Mouse (Mus musculus): ENCODE measurements at regions not wholly inside any gene's neighbourhood (a gene's known extent, or its start where the extent isn't known, plus 50 kb on each side); places are given as distances from the start of the nearest gene placed in this dataset.

- TF ChIP-seq CTCF (IDR thresholded peaks at IDR 0.05; ENCODE audit: control insufficient read depth, insufficient read depth, low read length) (no peak), POLR2A (IDR thresholded peaks at IDR 0.05; ENCODE audit: borderline replicate concordance, control insufficient read depth, low read depth, low read length) (no peak)
These were observed 74.3 kb upstream of the Samsn1 start for GRCm38 (mm10) chr16:76096363-76096762.

All from bone marrow, adult 2 months (tissue).